Comparison of ENCODE assay signal across 8 mouse cellular contexts in genomic region chr15:30646501-30647431, GRCm38 (mm10).
DNase-seq lines count a peak whose midpoint lies in the region; ATAC-seq and TF ChIP-seq lines count a peak whose summit lies in the region.

No protein-coding gene starts in this region.

- ATAC-seq in erythroid progenitor cell, adult 5-6 weeks (replicated peaks; ENCODE audit: low FRiP score, poor library complexity, severe bottlenecking): no peak

- peaks cover 26% of the 10 kb centered on the region for H3K27me3 ChIP-seq in megakaryocyte, embryonic 14.5 days (replicated peaks)
- H3K27me3 ChIP-seq in small intestine, adult 2 months (ENCODE audit: control insufficient read depth, insufficient read depth, low read length): peaks cover 8% of the 10 kb centered on the region

- no peaks in the 10 kb centered on the region for H3K36me3 ChIP-seq in megakaryocyte, embryonic 14.5 days (replicated peaks; ENCODE audit: low read length)
- H3K36me3 ChIP-seq in small intestine, adult 2 months (ENCODE audit: control insufficient read depth, insufficient read depth, low read length): no peaks in the 10 kb centered on the region

- no peak for TF ChIP-seq CTCF in small intestine, adult 2 months (IDR thresholded peaks at IDR 0.05; ENCODE audit: extremely low read depth, insufficient read length, insufficient replicate concordance, low read depth, low read length)

- peaks cover 17% of the 10 kb centered on the region for H3K9me3 ChIP-seq in megakaryocyte, embryonic 14.5 days

- WGBS in small intestine, adult 2 months: 4% methylated on average over 91 of the region's 94 CpGs

- peak; percentile 4 to 8 for DNase-seq in lung, adult 18-20 months
- DNase-seq in lung, postnatal 25 days (ENCODE audit: low spot score): no peak
- DNase-seq in cerebellum, adult 9-10 months: peak; percentile 61
- DNase-seq in frontal cortex, postnatal 36 days (ENCODE audit: low spot score in 2 of 2): peak; percentile 36 to 39
- peak; percentile 28 to 32 for DNase-seq in left cerebral cortex, adult 8-10 months (ENCODE audit: low spot score in 2 of 2)

- no peak for TF ChIP-seq POLR2A in small intestine, adult 2 months (IDR thresholded peaks at IDR 0.05; ENCODE audit: low read depth, low read length)

- H3K4me3 ChIP-seq in megakaryocyte, embryonic 14.5 days (replicated peaks): peak overlapping the region; percentile 86
- peak overlapping the region; percentile 50 for H3K4me3 ChIP-seq in small intestine, adult 2 months (ENCODE audit: low read depth, low read length)

- peaks cover 4% of the 10 kb centered on the region; the same call in 1 of the 2 replicates for H3K4me1 ChIP-seq in megakaryocyte, embryonic 14.5 days
- H3K4me1 ChIP-seq in small intestine, adult 2 months (ENCODE audit: control insufficient read depth, insufficient read depth, insufficient read length, low read length): 0 out of 2 replicates have a peak, but pooled peaks cover 4% of the 10 kb centered on the region

- no peak overlapping the region for H3K27ac ChIP-seq in small intestine, adult 2 months (ENCODE audit: insufficient read depth, low read depth, low read length)
